In genomic region chr2:130058149-130058548, GRCm38 (mm10) we compare ENCODE assay signal across 9 mouse cellular contexts. TPM values are rescaled to one million over a fixed set of nuclear protein-coding genes. Genes with fewer than 3 reads are reported as not detected.
A peak's percentile ranks its signal among the peaks of the same experiment; 100 is the strongest.
DNase-seq lines count a peak whose midpoint lies in the region; ATAC-seq and TF ChIP-seq lines count a peak whose summit lies in the region.
"Had no signal": no experiment of that assay in that cellular context is flagged by ENCODE, and none has a peak within 500 bp of the region (broad histone marks: within the 10 kb centered on the region; RNA-seq: fewer than 3 reads in every experiment).

No protein-coding gene starts in this region.

- peak; percentile 77 for TF ChIP-seq CTCF in intestine, postnatal 0 days (IDR thresholded peaks at IDR 0.05; ENCODE audit: low read depth)

- no peak overlapping the region for H3K4me3 ChIP-seq in intestine, postnatal 0 days (ENCODE audit: low read depth, low read length)
- no peak overlapping the region for H3K4me3 ChIP-seq in intestine, embryonic 16.5 days (ENCODE audit: low read length)
- H3K4me3 ChIP-seq in ES-E14 (ENCODE audit: insufficient read depth in 1 of 2, low read depth in 1 of 2, low read length in 2 of 2, poor library complexity in 1 of 2, severe bottlenecking in 1 of 2): no peak overlapping the region
- H3K4me3 ChIP-seq: heart, embryonic 15.5 days; liver, embryonic 15.5 days had no signal

- 51% methylated on average over 1 of the region's 1 CpGs for WGBS in intestine, postnatal 0 days
- WGBS in intestine, embryonic 16.5 days: 76% methylated on average over 1 of the region's 1 CpGs

- H3K27ac ChIP-seq in intestine, postnatal 0 days (ENCODE audit: low read depth, low read length): no peak overlapping the region
- H3K27ac ChIP-seq in intestine, embryonic 16.5 days (ENCODE audit: low read length): no peak overlapping the region
- H3K27ac ChIP-seq in ES-E14 (ENCODE audit: insufficient read depth, low read depth, low read length, poor library complexity, severe bottlenecking): no peak overlapping the region
- H3K27ac ChIP-seq: heart, embryonic 15.5 days; liver, embryonic 15.5 days had no signal

- H3K9ac ChIP-seq in intestine, postnatal 0 days (ENCODE audit: low read depth, low read length): no peak overlapping the region
- H3K9ac ChIP-seq in intestine, embryonic 16.5 days (ENCODE audit: low read depth, low read length): no peak overlapping the region
- H3K9ac ChIP-seq in ES-E14 (ENCODE audit: insufficient read depth, low read depth, low read length, poor library complexity, severe bottlenecking): no peak overlapping the region
- H3K9ac ChIP-seq: heart, embryonic 15.5 days; liver, embryonic 15.5 days had no signal

- 0 out of 2 replicates have a peak, but pooled peaks cover 3% of the 10 kb centered on the region for H3K27me3 ChIP-seq in intestine, postnatal 0 days (replicated peaks; ENCODE audit: control insufficient read depth, insufficient read depth, low read length)
- H3K27me3 ChIP-seq in intestine, embryonic 16.5 days (replicated peaks; ENCODE audit: control insufficient read depth, insufficient read depth, low read length): no peaks in the 10 kb centered on the region
- H3K27me3 ChIP-seq: heart, embryonic 15.5 days; liver, embryonic 15.5 days had no signal

- in situ Hi-C loops in ES-E14 (cut with MboI; ENCODE audit: low sequenced_read_pairs in 2 of 2, unreplicated experiment in 2 of 2): no loop called here

- no peaks in the 10 kb centered on the region for H3K36me3 ChIP-seq in intestine, postnatal 0 days (ENCODE audit: control insufficient read depth, insufficient read depth)
- no peaks in the 10 kb centered on the region for H3K36me3 ChIP-seq in intestine, embryonic 16.5 days (ENCODE audit: control insufficient read depth, insufficient read depth, low read length)
- no peaks in the 10 kb centered on the region for H3K36me3 ChIP-seq in ES-E14 (ENCODE audit: control insufficient read depth, insufficient read depth, low read length, poor library complexity, severe bottlenecking)
- H3K36me3 ChIP-seq: heart, embryonic 15.5 days; liver, embryonic 15.5 days had no signal

- H3K9me3 ChIP-seq in intestine, postnatal 0 days (ENCODE audit: control insufficient read depth): no peaks in the 10 kb centered on the region
- H3K9me3 ChIP-seq in intestine, embryonic 16.5 days (ENCODE audit: control insufficient read depth, low read length): no peaks in the 10 kb centered on the region
- H3K9me3 ChIP-seq in ES-E14 (ENCODE audit: control insufficient read depth, insufficient read depth, low read depth, low read length): no peaks in the 10 kb centered on the region
- H3K9me3 ChIP-seq: heart, embryonic 15.5 days; liver, embryonic 15.5 days had no signal

- H3K4me2 ChIP-seq in intestine, postnatal 0 days (replicated peaks; ENCODE audit: low read depth): no peak overlapping the region
- H3K4me2 ChIP-seq in intestine, embryonic 16.5 days (ENCODE audit: low read depth, low read length): no peak overlapping the region
- H3K4me2 ChIP-seq: heart, embryonic 15.5 days; liver, embryonic 15.5 days had no signal

- no peak for ATAC-seq in intestine, postnatal 0 days
- no peak for ATAC-seq in intestine, embryonic 16.5 days

- DNase-seq in 416B (ENCODE audit: low read depth) (peak; percentile 68), ES-E14 (ENCODE audit: low read depth, low spot score) (peak; percentile 24)
- peak; percentile 44 for DNase-seq in forelimb bud, embryonic 11.5 days (ENCODE audit: low read depth, low spot score)
- no peak for DNase-seq in right cerebral cortex, postnatal 4 days
- no peak for DNase-seq in right cerebral cortex, postnatal 36 days (ENCODE audit: low spot score in 2 of 2)

- H3K4me1 ChIP-seq in intestine, postnatal 0 days (replicated peaks; ENCODE audit: control insufficient read depth, insufficient read depth, low read length): no peaks in the 10 kb centered on the region
- no peaks in the 10 kb centered on the region for H3K4me1 ChIP-seq in intestine, embryonic 16.5 days (ENCODE audit: control insufficient read depth, insufficient read depth, low read length)
- H3K4me1 ChIP-seq in ES-E14 (ENCODE audit: control insufficient read depth in 2 of 2, insufficient read depth in 2 of 2, low read length in 2 of 2, poor library complexity in 1 of 2): no peaks in the 10 kb centered on the region
- H3K4me1 ChIP-seq: heart, embryonic 15.5 days; liver, embryonic 15.5 days had no signal

TF ChIP-seq in ES-E14, 5 proteins besides CTCF, POLR2A, EP300 and RAD21:
- TF ChIP-seq ZNF384 (IDR thresholded peaks at IDR 0.05; ENCODE audit: low read depth, low read length) (no peak), ZC3H11A (IDR thresholded peaks at IDR 0.05; ENCODE audit: borderline replicate concordance, low read depth, low read length) (0 out of 2 replicates have a peak, but pooled peaks have one; percentile 50)

RNA-seq across cellular contexts. Expression of gene Tgm3, which starts 46.0 kb away (rescaled TPM):
- polyA plus RNA-seq in intestine, postnatal 0 days (2015; fragmentation: Nextera tagmentation; extraction: Ambion mirVana): 0.09 TPM in 1 of 2 replicates, not detected in the other
- 0.09 and 0.24 TPM in 2 replicates for polyA plus RNA-seq in intestine, embryonic 16.5 days (2015; fragmentation: Nextera tagmentation; extraction: Ambion mirVana)
- total RNA-seq in ES-E14 (2012; rRNA removed): 2.4 and 3.1 TPM in 2 replicates
- polyA plus RNA-seq: heart, embryonic 15.5 days; liver, embryonic 15.5 days had no signal

RNA-seq across cellular contexts. Expression of gene Tgm6, which starts 54.1 kb away (rescaled TPM):
- not detected in 2 replicates for polyA plus RNA-seq in intestine, postnatal 0 days (2015; fragmentation: Nextera tagmentation; extraction: Ambion mirVana)
- not detected in 2 replicates for polyA plus RNA-seq in intestine, embryonic 16.5 days (2015; fragmentation: Nextera tagmentation; extraction: Ambion mirVana)
- total RNA-seq in ES-E14 (2012; rRNA removed): not detected in 2 replicates
- polyA plus RNA-seq: heart, embryonic 15.5 days; liver, embryonic 15.5 days had no signal

Comparison
In these comparisons a context has a peak if more than half of its experiments do, and no peak if none do; other contexts are left out.
1. DNase-seq: peak in 416B (single experiment), ES-E14 (single experiment) and forelimb bud, embryonic 11.5 days (single experiment); none in right cerebral cortex, postnatal 4 days (single experiment) and right cerebral cortex, postnatal 36 days (0 of 2).